Mouse (Mus musculus) mammary gland, adult 2 months (tissue): ENCODE results near the gene Wdr54. TPM values are rescaled to one million over a fixed set of nuclear protein-coding genes. Genes with fewer than 3 reads are reported as not detected.

Experiments used
- polyA plus RNA-seq: library from polyadenylated mRNA; depleted of rRNA; stranded (reverse); fragments of >200 nt; gene quantifications from 2 replicates; pipeline ENCODE4 v1.2.3, GENCODE M21; 2012; ENCODE audit warnings: low replicate concordance; rRNA removed

Wdr54 gene
- polyA plus RNA-seq, result 2.2 and 2.8 TPM in 2 replicates

DNA sequence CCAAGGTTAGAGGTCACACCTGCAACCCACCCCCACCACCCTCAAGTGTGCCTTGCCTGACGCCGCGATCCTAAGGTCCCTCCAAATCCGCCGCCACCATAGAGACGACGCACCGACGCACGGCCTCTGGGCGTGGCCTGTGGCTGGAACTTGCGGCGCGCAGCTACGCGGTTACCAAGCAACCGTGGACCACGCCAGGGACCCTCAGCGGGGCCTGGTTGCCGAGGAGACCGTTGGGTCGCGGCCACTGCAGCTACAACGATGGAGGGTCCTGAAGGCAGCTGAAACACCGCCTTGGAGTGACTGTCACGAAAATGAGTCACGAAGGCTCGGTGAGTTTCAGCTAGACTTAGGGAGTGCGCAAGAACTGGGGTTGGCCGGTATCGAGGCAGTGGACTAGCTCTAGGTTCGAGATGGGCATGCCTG lies at the start of gene Wdr54, which contains the start of gene 1700003E16Rik:
Wdr54 (minus strand) TSS at position 139 of the 426 bp plus-strand sequence.
1700003E16Rik (plus strand) TSS at position 146 of the 426 bp plus-strand sequence.

DNA sequence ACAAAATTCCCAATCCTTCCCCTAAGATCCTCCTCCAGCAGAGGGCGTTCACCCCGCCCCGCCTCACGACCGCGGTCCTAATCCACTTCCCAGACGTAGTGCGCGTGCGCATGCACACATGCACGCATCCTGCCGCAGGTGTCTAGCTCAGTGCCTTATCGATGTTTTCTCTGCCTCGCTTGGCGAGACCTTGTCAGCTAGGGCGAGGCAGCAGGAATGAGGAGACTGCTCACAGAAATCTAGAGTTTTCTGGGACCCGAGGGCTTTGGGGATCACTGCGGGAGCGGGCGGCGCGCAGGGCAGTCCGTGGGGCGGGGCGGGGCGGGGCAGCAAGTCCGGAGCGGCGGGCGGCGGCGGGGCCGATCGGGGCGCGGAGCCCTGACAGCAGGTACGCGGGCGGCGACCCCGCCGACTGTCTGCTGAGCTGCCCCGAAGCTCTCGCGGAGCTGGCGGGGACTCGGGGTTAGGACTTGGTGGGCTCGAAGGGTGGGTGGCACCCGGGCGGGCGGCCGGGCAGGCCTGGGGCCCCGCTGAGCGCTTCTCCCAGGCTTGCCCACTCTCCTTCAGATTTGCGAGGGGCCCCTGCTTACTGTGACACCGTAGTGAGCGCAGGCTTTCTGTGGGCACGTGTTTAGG lies 9.5 kb upstream of the Wdr54 start, which contains the start of gene Dctn1:
Dctn1 (plus strand) TSS at position 314 of the 636 bp plus-strand sequence.

DNA sequence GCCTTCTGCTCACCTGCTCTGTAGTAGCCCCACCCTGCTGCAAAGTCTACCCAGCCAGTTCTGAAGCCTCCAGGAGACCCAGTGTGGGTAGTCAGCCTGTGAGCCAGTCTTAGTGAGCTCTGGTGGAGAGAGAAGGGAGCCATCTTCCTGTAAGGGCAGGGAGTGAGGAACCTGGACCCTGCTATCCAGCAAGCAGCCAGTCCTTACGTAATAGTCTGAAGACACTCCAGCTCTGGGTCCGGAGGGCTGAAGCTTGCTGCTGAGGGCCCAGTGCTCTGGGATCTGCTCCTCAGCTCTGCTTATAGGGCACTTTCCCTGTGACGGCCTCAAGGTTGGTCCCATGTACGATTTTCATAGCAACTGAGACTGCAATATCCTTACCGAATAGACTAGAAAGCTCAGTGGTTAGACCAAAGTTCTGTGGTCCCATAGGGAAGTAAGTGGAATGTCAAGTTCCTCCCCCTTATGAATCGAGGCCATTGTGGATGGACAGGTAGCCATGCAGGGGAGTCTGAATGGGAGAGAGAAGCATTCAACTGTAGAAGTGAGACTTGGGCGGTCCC lies 21.2 kb downstream of the Wdr54 start, which contains the start of gene Rtkn:
Rtkn (plus strand) TSS at position 513 of the 563 bp plus-strand sequence.

DNA sequence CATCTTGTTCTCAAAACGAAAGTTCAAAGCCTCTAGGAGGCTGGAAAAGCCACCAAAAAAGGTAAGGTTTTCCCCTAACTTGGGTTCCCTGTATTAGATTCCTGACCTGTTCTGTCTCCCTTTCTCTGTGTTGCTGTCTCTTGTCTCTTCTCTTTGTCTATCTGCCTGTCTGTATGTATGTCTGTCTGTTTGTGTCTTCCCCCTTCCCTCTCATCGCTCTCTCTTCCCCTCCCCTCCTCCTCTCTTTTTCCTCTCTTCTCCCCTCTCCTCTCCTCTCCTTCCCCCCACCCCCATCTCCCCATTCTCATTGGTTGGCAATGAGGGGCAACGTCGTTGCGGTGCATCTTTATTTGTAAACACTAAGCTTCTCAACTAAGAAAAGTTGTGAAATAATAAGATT lies 30.9 kb downstream of the Wdr54 start, which contains the start of gene Ino80b:
Ino80b (minus strand) TSS at position 101 of the 400 bp plus-strand sequence.

DNA sequence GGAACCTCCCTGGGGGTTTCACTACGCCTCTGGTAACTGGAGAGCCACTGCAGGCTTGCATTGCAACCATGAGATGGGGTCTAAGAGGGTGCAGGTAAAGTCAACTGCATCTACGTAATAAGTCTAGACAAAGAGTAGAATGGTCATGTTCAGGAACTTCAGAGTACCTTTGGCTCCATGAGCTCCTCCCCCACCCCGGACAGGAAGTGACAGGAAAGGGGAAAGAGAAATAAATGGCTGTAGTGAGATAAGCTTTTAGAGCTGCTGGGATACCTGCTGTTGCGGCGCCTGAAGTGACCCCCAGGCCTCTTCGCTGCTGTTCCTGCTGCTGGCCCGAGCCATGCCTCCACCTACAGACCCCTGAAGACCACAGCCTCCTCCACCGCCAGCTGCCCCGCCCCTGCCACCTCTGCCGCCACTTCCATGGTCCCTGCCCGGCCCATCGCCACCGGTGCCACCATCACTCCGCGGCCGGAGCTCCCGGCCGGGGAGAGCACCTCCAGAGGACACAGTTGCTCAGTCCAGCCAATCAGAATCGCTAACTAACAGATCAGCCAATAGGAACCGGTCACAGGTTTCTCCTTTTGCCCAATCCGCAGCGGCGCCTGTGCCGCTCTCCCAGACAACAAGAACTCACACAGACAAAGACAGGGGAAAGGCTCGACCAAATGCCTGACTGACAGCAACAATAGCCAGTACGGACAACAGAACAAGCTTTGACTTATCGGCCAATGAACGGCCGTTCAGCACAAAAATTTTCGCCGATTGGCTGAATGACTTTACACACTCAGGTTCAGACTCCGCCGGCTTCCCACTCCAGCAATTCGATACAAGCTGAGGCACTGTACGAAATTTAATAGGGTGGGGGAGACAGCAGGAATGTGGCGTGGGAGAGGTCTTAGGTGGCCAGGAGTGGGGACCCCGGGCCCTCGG lies 35.0 kb downstream of the Wdr54 start, which contains the start of gene Wbp1:
Wbp1 (minus strand) TSS at position 630 of the 933 bp plus-strand sequence.

DNA sequence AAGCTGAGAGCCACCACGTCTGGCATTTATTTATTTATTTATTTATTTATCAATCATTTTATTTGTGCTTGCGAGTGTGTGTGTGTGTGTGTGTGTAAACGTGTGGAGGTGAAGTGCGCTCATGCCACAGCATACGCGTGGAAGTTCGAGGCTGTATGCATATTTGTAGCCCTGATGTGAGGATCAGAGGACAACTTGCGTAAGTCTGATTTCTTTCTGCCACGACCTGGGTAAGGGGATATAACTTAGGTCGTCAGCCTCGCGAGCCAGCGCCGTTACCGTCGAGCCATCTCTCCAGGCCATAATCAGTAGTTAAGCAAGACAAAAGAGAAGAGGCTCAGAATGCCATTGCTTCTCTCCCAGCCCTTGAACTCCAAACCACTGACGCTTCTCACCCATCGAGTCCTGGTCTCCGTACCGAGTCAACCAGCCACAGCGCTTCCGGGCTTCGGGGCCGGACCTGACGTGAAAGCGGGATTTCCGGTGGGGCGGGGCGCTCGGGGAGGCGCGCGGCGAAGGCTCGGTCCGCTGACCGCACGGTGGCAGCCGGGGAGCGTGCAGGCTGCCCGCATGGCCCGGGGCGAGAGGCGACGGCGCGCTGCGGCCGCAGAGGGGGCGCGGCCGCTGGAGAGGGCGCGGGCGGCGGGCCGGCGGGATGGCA lies 41.1 kb downstream of the Wdr54 start, which contains the start of gene Mogs:
Mogs (plus strand) TSS at position 486 of the 661 bp plus-strand sequence.

DNA sequence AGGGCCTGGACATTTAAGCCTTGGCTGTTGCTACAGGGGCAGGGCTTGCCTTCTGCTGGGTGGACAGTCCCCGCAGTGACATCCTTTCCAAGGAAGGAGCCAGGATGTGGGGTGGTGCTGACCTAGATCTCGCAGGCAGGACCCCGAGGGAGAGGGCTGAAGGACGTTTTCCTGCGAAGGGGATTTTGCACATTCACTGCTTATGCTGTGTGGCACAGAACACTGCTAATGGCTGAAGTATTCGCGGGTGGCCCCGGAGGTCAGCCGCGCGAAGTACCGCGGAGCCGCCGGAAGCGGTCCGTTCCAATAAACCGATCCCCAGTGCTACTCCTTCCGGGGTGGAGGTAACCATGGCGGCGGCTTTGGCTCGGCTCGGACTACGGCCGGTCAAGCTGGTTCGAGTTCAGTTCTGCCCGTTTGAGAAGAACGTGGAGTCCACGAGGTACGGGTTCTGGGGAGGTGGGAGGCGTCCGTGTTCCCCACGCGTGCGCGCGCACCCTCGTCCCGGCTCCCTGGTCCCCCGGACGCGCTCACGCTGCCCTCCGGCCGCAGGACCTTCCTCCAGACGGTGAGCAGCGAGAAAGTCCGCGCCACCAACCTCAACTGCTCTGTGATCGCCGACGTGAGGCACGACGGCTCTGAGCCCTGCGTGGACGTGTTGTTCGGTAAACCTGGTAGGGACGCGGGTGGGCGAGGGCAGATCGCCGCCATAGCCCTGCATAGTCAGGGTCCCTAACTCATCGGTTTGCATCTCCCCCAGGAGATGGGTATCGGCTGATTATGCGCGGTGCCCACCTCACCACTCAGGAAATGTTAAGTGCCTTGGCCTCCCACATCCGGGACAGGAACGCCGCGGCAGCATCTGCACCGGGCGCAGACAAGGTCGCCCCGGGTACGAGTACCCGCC lies 47.2 kb downstream of the Wdr54 start, which contains the start of gene Mrpl53:
Mrpl53 (plus strand) TSS at position 279 of the 907 bp plus-strand sequence.

DNA sequence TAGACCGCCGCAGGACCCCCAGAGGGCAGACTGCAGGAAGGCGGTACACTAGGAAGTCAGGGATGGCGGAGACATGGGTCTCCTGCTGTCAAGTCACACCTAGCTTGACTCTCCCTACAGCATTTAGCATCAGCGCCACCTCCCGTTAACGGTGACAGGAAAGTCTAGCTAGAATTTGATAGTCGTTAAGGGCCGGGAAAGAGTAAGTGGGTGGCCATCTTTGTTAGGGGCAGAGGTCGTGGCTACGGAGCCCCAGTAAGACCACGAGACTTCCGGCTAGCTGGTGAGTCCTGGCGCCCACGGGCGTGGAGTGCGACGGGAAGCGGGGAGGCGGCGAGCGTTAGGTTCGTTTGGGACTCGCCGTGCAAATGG lies 54.9 kb downstream of the Wdr54 start, which contains the start of the genes Ccdc142 and Gm42688:
Ccdc142 (plus strand) TSS at position 286 of the 372 bp plus-strand sequence.
Gm42688 (plus strand) TSS at position 302 of the 372 bp plus-strand sequence.

Other genes starting within 250 kb of the Wdr54 start
- gene Sema4f, start 216.6 kb downstream of the Wdr54 start, polyA plus RNA-seq, result 2.1 and 4.5 TPM in 2 replicates
- gene M1ap, start 209.5 kb downstream of the Wdr54 start, polyA plus RNA-seq, result 0.59 and 2.0 TPM in 2 replicates
- 8.9 and 18.2 TPM in 2 replicates for gene Dok1, start 122.9 kb downstream of the Wdr54 start, polyA plus RNA-seq
- 9.9 and 12.4 TPM in 2 replicates for gene Loxl3, start 122.2 kb downstream of the Wdr54 start, polyA plus RNA-seq
- 469 and 806 TPM in 2 replicates for gene Aup1, start 101.9 kb downstream of the Wdr54 start, polyA plus RNA-seq
- 55.0 and 63.3 TPM in 2 replicates for gene Htra2, start 101.1 kb downstream of the Wdr54 start, polyA plus RNA-seq
- gene Dqx1, start 98.6 kb downstream of the Wdr54 start, polyA plus RNA-seq, result 2.9 and 4.2 TPM in 2 replicates
- gene Tlx2, start 86.1 kb downstream of the Wdr54 start, polyA plus RNA-seq, result 0.80 TPM in 1 of 2 replicates, not detected in the other
- gene Pcgf1, start 78.5 kb downstream of the Wdr54 start, polyA plus RNA-seq, result 13.3 and 20.8 TPM in 2 replicates
- gene Lbx2, start 70.0 kb downstream of the Wdr54 start, polyA plus RNA-seq, result 2.1 and 2.8 TPM in 2 replicates
- gene Ccdc142, start 54.8 kb downstream of the Wdr54 start, polyA plus RNA-seq, result 7.9 and 17.1 TPM in 2 replicates
- 4.1 and 5.1 TPM in 2 replicates for gene Gm42688, start 54.8 kb downstream of the Wdr54 start, polyA plus RNA-seq
- gene Mrpl53, start 47.4 kb downstream of the Wdr54 start, polyA plus RNA-seq, result 53.5 and 79.1 TPM in 2 replicates
- 55.4 and 72.6 TPM in 2 replicates for gene Mogs, start 40.9 kb downstream of the Wdr54 start, polyA plus RNA-seq
- 188 and 203 TPM in 2 replicates for gene Wbp1, start 34.8 kb downstream of the Wdr54 start, polyA plus RNA-seq
- gene Ino80b, start 31.0 kb downstream of the Wdr54 start, polyA plus RNA-seq, result 15.1 and 82.3 TPM in 2 replicates
- 67.9 and 77.1 TPM in 2 replicates for gene Rtkn, start 20.9 kb downstream of the Wdr54 start, polyA plus RNA-seq
- 0.06 and 0.10 TPM in 2 replicates for gene 1700003E16Rik, start within 50 bp of the Wdr54 start, polyA plus RNA-seq
- 128 and 171 TPM in 2 replicates for gene Dctn1, start 9.5 kb upstream of the Wdr54 start, polyA plus RNA-seq
- 0.10 and 0.26 TPM in 2 replicates for gene Slc4a5, start 63.4 kb upstream of the Wdr54 start, polyA plus RNA-seq
- 4.0 and 4.8 TPM in 2 replicates for gene Mthfd2, start 169.5 kb upstream of the Wdr54 start, polyA plus RNA-seq
- 31.8 and 47.6 TPM in 2 replicates for gene Mob1a, start 169.6 kb upstream of the Wdr54 start, polyA plus RNA-seq
- 10.8 and 32.7 TPM in 2 replicates for gene Bola3, start 192.8 kb upstream of the Wdr54 start, polyA plus RNA-seq